Mouse (Mus musculus) urinary bladder, postnatal 4 days (tissue): ENCODE measurements at regions not wholly inside any gene's neighbourhood (a gene's known extent, or its start where the extent isn't known, plus 50 kb on each side); places are given as distances from the start of the nearest gene placed in this dataset.

Source experiments
- DNase-seq, 2 experiments: peaks; one replicate each; pipeline ENCODE4 v3.0.0; 2021 to 2022; ENCODE audit warnings: low spot score in 2 of 2

DNA sequence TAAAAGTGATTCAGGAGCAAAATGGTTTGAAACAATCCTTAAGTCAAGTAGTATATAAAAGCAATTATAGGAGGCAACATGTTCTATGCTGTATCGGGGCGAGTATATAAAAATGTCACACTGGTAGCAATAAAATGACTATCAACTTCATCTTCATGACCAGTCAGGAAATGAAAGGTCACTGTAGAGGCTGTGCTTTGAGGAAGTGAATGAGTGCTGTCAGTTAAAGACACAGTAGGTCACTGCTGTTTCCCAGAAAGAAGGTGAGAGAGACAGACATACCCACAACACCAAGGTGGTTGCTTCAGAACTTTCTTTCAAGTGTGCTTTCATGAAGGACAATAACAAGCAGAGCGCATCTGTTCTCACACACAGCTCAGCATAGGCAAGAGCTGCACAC lies 292.4 kb downstream of the Cd47 start:
- no peak for DNase-seq

DNA sequence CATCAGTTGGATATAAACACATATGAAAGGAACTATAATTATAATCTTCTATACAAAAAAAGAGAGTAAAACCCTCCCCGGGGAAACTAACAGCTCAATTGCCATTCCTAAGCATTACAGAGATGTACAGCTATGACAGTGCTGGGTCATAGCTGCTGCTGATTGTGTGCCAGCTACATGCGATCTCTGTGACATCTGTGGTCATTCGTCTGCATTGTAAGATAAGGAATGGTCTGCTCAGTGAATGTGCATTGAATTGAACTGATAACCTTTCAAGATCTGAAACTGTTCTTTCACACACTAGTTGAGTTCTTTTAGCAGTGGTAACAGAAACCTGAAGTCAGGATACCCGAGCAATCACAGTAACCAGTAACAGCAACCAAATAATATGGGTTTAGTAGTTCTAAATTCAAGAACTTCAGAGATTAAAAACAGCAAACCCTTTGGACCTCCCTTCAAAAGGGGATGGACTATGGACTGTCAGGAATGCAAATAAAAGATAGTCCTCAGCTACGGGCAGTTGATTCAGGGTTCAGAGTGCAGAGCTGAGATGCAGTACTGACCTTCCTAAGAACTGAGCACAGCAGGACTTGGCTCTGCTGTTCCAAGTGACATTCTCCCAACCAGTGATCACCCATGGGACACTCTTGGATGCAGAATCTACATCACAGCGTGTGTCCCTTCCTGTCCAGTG lies 295.7 kb downstream of the Cd47 start:
- no peak for DNase-seq

DNA sequence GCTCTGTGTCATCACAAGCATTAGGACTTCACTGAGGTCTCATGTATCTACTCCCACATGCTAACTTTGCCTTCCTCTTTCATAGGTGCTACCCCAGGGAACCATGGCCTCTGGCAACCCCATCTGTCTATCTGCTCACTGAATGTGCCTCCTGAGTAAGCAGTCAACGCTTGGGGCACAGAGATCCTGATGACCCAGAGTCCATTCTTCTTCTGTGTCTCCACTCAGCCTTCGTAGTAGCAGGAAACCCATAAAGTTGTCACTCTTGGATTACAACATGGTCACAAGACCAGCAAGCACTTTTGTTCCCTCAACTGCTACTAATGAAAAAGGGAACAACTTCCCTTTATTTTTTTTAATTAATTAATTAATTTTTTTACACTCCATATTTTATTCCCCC lies 296.2 kb downstream of the Cd47 start:
- no peak for DNase-seq

DNA sequence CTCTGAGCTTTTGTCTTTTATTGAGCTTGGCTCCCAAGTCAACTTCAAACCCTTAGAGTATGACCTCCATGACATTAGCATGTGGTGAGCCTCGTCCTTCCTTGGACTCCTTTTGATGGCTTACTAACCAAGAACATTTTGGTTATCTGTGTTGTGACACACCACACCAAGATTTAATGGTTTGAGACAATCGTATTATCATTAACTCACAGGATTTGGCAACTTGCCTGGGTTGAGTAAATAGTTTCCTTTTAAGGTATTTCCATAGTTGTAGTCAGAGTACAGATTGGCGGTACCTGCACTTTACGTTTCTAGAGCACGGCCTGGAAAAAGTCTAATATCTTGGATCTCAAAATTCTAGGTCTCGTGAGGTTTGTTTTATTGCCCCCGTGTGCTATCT lies 303.0 kb downstream of the Cd47 start:
- DNase-seq, result no peak

DNA sequence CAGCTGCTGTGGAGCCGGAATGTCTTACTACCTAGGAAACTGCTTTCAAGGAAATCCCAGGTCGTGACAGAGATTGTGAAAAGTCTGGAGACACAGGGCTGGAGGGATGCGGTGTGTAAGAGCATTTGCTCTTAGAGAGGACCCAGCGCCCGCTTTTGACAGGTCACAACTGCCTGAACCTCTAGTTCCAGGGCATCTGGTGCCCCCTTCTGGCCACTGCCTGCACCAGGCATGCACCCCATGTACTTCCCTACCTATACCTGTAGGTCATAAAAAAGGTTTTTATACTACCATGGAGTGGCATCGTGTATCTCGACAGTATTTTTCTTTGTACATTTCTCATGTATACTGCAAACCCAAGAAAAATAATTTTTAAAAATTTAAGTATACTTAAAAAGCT lies 314.0 kb downstream of the Bbx start:
- no peak for DNase-seq

DNA sequence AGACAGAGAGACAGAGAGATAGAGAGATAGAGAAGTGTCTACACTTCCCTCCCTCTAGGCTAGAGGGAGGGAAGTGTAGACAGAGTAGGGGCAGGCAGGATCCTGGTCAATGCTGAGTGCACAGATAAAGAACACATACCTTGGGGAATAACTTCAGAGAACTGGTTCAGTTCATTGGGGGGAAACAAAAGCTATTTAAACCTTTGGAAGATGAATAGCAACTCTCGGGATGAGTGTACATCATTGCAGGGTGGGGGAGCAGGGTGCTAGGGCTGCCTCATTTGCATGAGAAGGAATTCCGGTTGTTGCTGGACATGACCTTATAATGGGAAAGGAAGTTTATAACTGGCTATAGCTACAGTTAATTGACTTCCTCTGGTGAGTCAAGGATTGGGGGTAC lies 309.7 kb downstream of the Bbx start:
- no peak for DNase-seq

DNA sequence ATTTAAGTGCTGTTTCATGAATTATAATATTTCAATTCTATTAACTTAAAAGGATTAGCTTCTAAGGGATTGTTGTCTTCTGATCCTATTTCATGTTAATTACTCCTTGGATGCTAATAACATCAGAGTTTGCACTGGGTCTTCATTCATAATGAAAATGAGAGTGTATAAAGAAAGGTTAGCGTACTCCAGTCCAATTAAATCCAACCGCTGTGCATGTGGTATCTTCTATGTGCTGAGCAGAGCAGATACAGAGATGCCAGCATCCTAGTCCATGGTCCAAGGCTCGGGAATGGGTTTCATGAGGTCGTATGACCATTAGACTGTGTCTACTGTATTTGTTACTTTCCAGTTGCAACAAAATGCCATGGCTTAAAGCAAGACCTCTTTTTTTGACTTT lies 307.5 kb downstream of the Bbx start:
- DNase-seq, result no peak

DNA sequence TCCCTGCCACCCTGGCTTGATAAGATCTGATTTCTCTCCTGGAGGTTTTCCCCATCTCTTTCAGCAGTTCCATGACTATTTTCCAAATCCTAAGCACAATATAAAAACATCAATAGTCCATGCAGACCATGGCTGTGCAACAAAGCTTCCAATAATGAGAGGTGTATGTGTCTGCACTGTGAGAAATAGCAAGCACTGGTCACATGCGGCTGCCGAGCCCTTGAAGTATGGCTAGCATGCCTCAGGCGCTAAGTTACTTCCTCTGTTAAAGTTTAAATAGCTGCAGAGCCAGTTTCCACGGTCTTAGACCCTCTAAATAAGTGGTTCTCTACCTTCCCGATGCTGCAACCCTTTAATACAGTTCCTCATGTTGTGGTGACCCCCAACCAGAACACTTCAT lies 306.6 kb downstream of the Bbx start:
- DNase-seq, result no peak

DNA sequence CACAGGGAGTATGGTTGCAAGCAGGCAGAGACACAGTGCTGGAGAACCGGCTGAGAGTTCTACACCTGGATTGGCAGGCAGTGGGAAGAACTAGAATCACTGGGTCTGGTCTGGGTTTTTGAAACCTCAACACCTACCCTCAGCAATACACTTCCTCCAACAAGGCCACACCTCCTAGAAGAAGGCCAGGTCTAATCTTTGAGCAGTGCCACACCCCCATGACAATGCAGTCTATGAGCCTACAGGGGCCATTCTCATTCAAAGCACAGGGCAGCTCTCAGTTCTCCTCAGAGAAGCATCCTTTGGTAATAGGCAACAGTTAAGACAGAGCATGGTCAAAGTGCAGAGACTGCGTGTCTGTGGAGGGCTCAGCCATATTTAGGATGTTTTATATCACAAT lies 300.8 kb downstream of the Bbx start:
- no peak for DNase-seq
